Mouse (Mus musculus): Measurements from ENCODE around the gene Atxn2.

Gene Atxn2

DNA sequence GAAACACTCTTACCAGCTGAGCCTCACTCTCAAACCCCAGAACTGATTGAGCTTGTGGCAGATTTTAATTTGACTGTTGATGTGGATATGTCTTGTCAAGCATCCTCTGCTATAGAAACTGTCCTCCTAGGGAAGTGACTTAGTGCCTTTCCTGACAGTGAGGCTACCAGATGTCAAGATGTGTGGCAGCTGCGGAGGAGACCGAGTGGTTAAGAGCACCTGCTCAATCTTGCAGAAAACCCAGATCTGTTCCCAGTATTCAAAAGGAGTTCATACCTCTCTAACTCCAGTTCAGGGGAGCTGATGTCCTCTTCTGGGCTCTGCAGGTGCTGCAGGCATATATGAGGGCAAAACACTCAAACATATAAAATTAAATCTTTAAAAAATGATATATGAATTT is 53.9 kb downstream of the Atxn2 start:
- no peak for DNase-seq (ENCODE audit: low spot score in 2 of 2)

DNA sequence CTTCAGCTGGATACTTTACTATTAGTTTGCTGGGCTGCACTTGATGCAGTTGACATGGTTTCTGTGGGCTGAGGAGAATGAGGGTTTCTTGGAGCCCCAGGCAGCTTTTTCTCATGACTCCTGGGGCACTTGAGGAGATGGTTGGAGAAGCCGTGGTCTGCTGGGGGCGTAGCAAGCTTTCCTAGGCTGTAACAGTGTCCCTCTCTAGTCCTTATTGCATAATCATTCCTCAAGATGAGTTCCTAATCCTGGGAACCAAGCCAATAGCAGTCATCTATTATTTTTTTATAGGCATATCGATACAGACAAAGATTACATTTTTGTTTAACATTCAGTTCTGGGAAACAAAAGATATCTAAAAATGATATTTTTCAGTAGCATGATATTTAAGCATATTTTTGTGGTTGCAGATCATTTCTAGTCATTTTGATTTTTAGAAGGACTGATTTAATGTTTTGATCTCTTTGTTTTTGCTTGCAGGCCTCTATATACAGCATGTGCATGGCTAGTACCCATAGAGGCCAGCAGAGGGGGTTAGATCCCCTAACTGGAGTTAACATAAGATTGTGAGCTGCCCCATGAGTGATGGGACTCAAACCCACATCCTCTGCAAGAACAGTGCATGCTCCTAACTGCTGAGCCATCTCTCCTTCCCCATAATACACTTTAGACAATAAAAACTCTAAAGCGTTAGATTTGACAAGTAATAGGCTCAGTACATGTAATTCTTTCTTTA is 55.1 kb downstream of the Atxn2 start:
- DNase-seq (ENCODE audit: low spot score in 2 of 2): no peak

DNA sequence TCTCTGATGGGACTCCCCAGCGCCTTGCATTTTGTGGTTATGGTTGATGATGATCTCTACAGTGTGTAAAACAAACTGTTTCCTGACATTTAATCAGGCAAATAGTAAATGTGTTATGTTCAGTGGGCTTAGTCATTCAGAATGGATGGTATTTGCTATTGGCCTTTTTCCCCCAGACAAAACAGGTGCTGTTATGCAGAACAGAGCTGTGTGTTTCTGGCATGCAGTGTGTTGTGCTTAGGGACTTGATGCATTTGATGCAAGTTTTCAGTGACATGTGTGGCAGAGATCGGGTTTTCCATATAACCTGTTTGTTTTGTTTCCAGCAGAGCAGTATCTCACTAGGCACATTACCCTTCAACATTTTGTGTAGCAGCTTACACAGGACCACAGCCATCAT is 56.4 kb downstream of the Atxn2 start:
- DNase-seq (ENCODE audit: low spot score in 2 of 2): no peak

DNA sequence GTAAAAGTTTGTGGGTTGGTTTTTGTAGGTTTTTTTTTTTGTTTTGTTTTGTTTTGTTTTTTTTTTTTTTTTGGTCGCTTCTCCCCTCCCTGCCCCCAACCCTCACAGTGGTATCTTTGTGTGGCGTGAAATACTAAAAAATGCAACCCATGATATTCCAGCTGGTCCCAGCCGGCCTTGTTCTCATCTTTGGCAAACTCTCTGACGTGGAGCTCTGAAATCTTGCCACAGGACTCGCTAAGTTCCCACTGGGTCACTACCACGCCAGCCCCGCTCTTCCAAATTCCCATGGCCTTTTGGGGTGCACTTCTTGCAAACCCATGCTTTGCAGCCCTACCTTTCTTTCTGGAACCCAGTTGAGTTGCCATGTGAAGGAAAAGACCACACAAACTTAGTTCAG is 58.7 kb downstream of the Atxn2 start:
- no peak for DNase-seq (ENCODE audit: low spot score in 2 of 2)

DNA sequence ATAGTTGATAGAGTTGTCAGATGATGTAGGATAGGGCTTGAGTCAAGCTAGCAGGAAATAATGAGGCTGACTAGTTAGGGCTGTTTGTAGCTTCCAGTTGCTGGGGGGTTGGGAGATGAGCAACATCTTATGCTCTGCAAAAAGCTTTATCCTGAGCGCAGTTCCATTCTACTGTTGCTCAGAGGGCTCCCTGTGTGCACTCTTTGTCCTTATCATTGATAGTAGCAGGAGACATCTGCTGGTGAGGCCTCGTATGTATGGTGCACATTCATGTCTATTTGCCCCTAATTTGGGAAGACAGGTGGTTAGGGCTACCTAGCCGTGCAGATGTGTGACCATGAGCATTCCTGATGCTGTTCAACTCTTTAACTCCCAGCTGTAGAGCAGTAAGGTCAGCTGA is 60.5 kb downstream of the Atxn2 start:
- no peak for DNase-seq (ENCODE audit: low spot score in 2 of 2)

DNA sequence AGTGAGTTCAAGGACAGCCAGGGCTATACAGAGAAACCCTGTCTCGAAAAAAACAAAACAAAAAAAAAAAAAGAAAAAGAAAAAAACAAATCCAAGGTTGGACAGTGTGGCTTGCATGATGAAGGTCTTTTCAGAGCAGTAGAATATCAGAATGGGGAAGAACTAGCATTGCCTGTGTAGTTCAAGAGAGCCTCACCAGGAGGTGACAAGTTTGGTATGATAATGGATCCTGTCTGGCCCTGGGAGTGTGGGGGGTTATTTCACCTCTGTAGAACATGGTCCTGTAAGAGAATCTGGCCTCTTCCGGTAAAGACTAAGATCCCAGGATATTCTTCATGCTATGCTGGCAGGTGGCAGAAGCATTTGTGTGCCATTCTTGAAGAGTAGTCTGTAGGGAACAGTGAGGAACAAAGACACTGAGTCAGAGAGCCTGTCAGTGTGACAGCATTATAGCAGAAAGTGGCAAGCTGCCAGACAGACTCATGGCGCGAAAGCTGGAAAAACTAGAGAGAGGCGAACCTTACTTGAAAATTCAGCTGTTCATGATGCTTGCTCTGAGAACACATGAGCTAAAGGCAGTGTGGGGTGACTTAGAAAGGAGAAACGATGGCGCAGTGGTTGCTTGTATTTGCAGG is 67.5 kb downstream of the Atxn2 start:
- no peak for DNase-seq (ENCODE audit: low spot score in 2 of 2)

DNA sequence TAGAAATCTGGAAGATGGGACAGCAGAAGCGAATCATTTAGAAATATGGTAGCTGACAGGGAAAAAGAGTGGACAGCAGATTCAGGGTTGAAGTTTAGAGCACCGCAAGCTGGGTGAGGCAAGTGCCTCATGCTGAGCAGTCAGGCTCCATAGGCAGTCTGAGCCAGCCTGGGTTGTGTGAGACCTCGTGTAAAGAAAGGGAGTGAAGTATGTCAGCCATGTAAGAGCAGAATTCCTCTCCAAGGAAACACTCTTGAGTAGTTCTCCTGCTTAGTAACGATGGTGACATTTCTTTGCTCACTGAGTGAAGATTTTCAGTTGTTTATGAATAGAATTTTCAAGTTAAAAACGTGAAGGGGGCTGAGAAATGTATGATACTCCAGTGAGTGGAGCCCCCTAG is 69.0 kb downstream of the Atxn2 start:
- no peak for DNase-seq (ENCODE audit: low spot score in 2 of 2)

DNA sequence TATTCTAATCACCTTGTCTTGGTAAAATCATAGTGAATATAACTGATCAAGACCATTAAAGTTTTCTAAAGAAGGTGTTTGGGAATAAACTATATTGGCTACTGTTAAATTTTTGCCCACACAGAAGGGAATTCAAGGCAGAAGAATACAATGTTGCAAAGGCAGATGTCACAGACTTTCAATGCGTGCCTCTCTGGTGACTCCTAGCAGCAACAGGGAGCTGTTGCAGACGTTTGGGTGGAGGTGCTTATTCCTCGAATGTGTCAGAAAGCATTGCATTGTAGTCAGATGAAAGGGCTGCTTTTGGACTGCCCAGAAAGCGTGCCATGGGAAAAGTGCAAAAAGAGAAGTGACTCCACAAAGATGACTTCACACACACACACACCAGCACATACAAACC is 71.3 kb downstream of the Atxn2 start:
- no peak for DNase-seq (ENCODE audit: low spot score in 2 of 2)

DNA sequence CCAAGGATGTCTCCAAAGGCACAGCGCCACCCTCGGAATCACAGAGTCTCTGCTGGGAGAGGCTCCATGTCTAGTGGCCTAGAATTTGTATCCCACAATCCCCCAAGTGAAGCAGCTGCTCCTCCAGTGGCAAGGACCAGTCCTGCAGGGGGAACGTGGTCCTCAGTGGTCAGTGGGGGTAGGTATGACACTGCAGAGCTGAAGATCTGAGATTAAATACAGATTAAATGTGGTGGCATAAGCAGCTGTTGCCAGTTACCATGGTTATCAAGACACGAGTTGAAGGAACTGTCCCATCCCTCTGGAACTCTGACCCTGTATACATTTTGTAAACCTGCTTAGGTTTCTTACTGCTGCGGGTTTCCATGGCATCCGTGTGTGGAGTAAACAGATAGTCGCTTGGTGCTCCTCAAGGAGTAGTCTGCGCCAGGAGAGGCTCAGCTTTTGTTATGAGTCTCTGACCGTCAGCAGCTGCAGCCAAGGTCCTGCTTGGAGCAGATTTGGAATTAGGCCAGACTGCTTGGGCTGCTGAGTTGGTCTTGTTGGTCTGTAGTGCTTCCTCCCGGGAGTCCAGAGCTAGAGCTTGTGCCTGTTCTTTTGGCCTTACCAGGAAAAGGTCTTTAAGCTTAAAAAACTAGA is 72.8 kb downstream of the Atxn2 start:
- no peak for DNase-seq (ENCODE audit: low spot score in 2 of 2)

DNA sequence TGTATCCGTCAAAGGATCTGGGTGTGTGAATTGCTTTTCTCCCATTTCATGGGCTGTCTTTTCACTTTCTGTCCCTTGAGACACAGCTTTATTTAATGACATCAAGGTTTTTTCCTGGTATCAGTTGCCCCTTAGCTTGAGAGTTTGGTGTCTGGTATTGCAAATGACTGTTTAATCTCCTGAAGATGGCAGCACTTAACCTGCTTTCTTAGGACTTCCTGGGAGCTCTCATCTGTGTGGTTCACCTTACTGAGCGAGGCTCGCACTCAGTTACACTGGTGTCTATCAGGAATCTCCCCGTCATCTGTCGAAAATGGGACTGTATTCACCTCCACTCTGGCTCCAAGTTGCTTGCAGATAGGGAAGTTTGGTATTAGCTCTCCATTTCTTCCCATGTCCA is 79.9 kb downstream of the Atxn2 start:
- DNase-seq (ENCODE audit: low spot score in 2 of 2): no peak

DNA sequence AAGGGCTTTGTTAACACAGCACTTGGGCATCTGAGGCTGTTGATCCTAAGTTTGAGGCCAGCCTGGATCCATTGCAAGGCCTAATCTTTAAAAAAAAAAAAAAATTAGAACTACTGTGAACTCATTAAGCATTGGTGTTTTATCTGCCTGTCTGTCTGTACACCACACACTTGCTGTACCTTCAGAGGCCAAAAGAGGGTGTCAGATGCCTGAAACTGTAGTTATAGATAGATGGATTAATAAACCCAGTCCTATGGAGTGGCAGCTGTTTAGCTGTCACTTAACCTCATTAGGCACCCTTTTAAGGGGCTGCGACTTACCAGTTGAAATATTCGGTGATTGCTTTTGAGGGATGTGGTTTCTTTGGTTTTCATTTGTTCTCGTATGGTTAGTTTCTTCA is 84.7 kb downstream of the Atxn2 start:
- peak in 1 of 2 experiments; percentile 31 for DNase-seq (ENCODE audit: low spot score in 2 of 2)

DNA sequence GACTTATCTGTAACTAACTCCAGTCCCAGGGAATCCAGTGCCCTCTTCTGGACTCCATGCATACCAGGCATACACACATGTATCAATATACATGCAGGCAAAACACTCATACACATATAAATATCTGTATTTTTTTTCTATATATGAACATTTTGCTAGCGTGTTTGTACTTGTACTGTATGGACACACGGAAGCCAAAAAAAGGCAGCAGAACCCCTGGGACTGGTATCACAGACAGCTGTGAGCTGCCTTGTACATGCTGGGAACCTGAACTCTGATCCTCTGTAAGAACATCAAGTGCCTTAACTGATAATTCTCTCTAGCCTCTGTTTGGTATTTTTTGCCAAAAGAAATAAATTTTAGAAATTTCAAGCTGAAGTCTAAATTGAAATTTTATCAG is 87.3 kb downstream of the Atxn2 start:
- DNase-seq (ENCODE audit: low spot score in 2 of 2): no peak

DNA sequence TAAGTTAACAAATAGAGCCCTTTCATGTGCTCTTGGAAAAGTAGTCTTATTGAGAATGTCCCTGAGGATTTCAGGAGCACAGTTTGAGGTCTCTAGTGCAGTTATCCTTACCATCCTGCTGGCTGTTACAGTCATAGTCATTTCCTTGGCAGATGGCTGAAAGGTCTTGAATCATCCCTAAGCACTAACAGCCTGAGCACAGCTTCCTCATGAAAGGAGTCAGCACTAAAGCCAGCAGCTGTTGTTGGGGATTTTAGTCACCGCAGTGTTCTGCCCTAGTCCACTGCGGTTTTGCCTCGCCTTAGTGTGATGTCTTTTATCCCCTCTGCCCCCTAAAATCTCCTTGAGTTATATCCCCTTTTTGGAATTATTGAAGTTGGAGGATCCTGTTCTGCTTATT is 96.0 kb downstream of the Atxn2 start:
- no peak for DNase-seq (ENCODE audit: low spot score in 2 of 2)

DNA sequence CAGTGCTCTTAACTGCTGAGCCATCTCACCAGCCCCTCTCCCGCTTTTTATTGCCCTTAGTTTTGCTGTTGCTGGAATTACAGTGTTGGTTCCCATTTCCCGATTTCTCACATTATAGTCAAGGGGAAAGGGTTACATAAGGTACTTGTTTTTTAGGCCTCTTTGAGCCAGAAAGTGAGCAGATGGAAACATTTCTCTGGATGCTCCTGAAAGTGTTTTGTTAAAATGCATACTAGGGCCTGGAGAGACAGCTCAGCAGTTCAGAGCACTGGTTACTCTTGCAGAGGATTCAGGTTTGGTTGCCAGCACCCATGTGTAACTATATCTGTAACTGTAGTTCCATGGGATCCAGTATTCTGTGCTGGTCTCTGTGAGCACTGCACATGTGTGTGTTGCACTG is 97.1 kb downstream of the Atxn2 start:
- DNase-seq (ENCODE audit: low spot score in 2 of 2): no peak

DNA sequence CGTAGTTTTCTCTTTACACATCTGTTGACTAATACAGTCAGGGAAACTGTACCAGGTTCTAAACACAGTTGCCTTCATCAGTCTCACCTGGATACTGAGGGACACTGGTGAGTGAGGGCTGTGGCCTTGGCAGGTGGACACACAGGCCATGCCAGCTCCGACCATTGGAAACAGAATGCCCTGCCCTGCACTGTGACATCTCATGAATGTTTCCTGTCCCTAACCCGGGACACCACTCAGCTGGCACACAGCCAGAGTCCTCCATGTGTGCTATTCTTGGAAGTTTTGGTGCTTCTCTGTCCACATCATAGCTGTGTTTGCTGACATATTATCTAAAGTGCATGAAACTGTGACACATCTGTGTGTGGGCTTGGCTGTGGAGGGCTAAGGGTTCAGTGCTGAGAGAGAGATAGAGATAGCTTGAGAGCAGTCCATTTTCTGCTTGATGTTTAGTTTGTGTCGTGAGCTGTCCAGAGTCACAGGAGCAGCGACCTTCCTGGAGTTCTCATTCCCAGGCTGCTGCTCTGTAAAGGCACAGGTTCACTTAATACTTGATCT is 98.6 kb downstream of the Atxn2 start:
- no peak for DNase-seq (ENCODE audit: low spot score in 2 of 2)

DNA sequence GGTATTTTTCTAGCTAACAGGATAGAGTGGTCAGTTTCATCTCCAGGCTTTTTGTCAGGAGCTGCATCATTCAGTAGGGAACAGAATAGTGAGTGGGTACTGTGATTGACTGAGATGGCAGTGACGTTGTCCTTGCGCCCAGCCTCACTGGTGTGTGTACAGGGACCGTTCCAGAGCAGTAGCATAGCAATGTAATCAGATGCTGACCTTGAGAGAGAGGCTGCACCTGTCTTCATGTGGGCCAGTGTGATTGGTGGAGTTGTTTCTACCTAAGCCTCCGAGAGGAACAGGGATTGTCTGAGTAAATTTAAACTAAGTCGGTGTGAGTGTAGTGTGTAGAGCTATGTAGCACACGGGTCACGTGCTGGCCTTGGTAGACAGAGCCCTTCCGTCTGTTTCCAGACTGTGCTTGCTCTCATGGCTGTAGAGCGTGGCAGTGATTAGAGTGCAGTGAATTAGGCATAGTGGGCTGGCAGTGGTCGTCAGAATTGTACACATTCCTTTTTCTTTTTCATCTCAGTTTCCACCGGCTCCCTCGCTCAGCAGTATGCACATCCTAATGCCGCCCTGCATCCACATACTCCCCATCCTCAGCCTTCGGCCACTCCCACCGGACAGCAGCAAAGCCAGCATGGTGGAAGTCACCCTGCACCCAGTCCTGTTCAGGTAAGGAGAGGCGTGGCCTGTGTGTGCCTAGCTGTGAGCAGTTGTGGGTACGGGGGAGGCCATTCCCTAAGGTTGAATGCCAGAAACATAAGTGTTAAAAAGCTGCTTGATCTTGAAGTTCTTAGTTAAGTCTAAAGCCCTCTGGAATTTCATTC is 99.4 kb downstream of the Atxn2 start:
- DNase-seq (ENCODE audit: low spot score in 2 of 2): no peak

DNA sequence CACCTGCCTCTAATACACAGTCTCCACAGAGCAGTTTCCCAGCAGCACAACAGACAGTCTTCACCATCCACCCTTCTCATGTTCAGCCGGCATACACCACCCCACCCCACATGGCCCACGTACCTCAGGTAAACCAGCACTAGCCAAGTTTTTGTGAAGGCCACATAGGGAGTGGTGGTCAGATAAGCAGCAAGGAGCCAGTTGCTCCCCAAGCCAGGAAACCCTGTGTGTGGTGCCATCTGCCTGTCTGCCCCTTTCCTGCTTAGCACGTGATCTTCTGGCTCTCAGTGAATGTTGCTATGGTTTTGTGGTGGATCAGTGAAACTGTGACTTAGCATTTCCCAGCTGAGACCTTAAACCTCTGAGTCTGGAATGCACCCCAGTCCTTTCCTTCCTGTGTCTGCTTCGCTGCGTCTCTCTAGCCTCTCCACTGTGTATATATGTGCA is 100.4 kb downstream of the Atxn2 start:
- DNase-seq (ENCODE audit: low spot score in 2 of 2): no peak

DNA sequence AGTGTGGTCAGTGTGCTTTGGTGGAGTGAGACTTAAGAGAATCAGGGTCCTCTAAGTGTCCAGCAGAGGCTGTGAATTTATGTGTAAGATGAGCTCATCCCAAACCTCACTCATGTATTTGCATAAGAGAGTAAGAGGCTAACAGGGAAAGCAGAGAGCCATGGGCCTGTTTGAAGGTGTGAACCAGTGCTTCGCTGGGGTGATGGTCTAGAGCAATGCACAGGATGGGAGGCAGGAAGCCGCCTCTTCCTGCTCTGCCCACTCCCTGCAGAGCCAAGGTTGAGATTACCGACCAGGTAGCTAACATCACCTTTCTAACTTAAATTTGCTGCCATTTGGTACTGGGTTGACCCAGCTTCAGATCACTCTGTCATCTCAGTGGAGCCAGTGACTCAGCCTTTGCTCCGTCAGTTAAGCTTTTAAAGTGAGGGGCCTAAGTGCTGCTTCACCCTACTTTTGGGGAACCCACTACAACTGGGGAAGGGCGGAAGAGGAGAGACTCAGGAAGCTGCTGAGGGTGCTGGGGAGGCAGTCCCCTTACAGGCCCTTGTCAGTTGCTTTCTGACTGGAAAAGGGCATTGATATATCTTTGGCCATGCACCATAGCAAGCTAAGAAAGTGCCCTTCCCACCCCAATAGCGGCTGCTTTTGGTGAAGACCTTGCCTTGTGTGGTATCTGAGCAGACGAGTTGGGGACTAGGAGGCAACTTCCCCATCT is 101.5 kb downstream of the Atxn2 start:
- DNase-seq (ENCODE audit: low spot score in 2 of 2): no peak

DNA sequence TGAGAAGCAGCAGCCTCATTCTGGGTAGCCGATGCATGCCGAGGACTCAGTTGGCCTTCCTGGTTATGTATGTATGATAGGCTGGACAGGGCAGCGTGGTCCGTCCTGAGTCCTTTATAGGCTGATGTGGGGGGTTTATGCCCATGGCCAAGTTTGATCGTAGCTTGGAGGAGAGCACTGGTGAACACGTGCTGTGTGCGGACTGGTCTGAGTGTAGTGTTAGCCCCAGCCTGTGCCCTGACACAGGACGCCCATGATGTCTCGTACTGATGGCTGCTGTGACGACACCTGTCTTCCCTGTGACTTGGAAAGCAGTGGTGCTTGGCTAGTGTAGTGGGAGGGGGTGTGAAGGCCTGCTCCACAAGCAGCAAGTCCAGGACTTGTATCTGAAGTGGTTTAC is 102.6 kb downstream of the Atxn2 start:
- no peak for DNase-seq (ENCODE audit: low spot score in 2 of 2)

DNA sequence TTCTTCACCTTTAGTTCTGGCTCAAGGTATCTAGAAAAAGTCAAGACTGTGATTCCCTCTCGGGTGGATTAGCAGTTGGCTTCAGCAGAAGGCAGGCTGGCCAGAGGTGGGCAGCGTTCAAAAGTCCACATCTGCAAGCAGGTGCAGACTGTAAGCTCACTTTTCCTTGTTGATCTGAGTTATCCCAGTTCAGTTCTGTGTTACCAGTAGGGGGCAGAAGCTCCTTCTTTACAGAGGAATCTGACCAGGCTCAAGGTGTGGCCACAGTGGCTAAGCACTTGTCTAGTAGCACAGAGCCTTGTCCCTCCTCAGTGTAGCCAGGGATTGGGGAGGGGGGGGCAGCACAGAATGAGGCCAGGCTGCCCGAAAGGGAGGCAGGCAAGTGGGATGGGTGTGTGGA is 103.9 kb downstream of the Atxn2 start:
- DNase-seq (ENCODE audit: low spot score in 2 of 2): peak; percentile 73 to 80

DNA sequence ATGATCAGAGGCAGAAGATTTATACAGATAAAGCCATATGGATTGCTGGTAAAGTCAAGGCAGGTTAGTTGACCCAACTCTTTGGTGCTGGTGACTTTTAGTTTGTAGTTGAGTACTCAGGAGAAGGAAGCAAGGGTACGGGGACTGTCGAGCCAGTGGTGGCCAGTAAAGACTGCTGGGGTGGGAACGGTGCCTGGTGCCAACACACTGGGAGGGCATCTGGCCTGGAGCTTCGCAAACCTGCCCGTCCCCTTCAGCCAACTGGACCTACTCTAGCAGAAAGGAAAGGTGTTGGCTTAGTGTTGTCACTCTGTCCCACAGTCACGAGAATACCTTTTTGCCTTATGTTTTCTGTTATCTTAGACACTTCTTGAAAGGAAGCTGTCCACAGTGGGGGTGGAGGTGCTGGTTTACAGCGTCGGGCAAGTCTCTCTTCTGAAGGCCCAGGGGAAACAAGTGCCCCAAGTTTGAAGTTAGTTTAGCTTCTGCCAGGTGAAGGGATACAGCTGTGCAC is 104.8 kb downstream of the Atxn2 start:
- no peak for DNase-seq (ENCODE audit: low spot score in 2 of 2)

Data from spleen, postnatal 36 days (tissue).